Mouse (Mus musculus): ENCODE data around the gene Dnaaf5. TPM values are rescaled to one million over a fixed set of nuclear protein-coding genes. Genes with fewer than 3 reads are reported as not detected.
A peak's percentile ranks its signal among the peaks of the same experiment; 100 is the strongest.

The Dnaaf5 gene
- polyA plus RNA-seq, 1 experiment from 2014 or later, result 3.9 TPM

GRCm38 (mm10) chr5:139174556-139175547, 24.8 kb downstream of the Dnaaf5 start:
- ATAC-seq (ENCODE audit: low FRiP score), result peak; percentile 48
- Histone ChIP-seq H3K36me3 (peaks cover 53% of the 10 kb centered on the region), H3K4me2 (no peak overlapping the region), H3K27ac (replicated peaks) (peak overlapping the region; percentile 14), H3K27me3 (replicated peaks) (no peaks in the 10 kb centered on the region), H3K9ac (replicated peaks) (0 out of 2 replicates have a peak overlapping the region, but pooled peaks have one; percentile 10), H3K4me1 (peaks cover 21% of the 10 kb centered on the region), H3K4me3 (replicated peaks) (no peak overlapping the region), H3K9me3 (replicated peaks) (no peaks in the 10 kb centered on the region)
- WGBS, result 12% methylated on average over 10 of the region's 10 CpGs

- H3K9ac ChIP-seq (replicated peaks), result no peak overlapping the region
- peaks cover 55% of the 10 kb centered on the region for H3K36me3 ChIP-seq
- no peak overlapping the region for H3K4me2 ChIP-seq
- no peaks in the 10 kb centered on the region for H3K27me3 ChIP-seq (replicated peaks)
- ATAC-seq (ENCODE audit: low FRiP score), result peak; percentile 80; the same call in 1 of the 2 replicates
- H3K4me3 ChIP-seq (replicated peaks), result no peak overlapping the region
- no peak overlapping the region for H3K27ac ChIP-seq (replicated peaks)
- peaks cover 17% of the 10 kb centered on the region for H3K4me1 ChIP-seq
- no peaks in the 10 kb centered on the region for H3K9me3 ChIP-seq (replicated peaks)
- WGBS, result 29% methylated on average over 11 of the region's 11 CpGs
These were observed 29.0 kb downstream of the Dnaaf5 start for GRCm38 (mm10) chr5:139178895-139179631.

- Histone ChIP-seq H3K9me3 (replicated peaks) (no peaks in the 10 kb centered on the region), H3K4me3 (replicated peaks) (no peak overlapping the region), H3K27ac (replicated peaks) (no peak overlapping the region), H3K27me3 (replicated peaks) (no peaks in the 10 kb centered on the region), H3K4me1 (peaks cover 10% of the 10 kb centered on the region), H3K36me3 (peaks cover 81% of the 10 kb centered on the region), H3K9ac (replicated peaks) (no peak overlapping the region), H3K4me2 (no peak overlapping the region)
- WGBS, result 87% methylated on average over 2 of the region's 2 CpGs
- no peak for ATAC-seq (ENCODE audit: low FRiP score)
These were observed 33.1 kb downstream of the Dnaaf5 start for GRCm38 (mm10) chr5:139183131-139183530.

- no peak for ATAC-seq (ENCODE audit: low FRiP score)
- Histone ChIP-seq H3K9ac (replicated peaks) (no peak overlapping the region), H3K4me2 (no peak overlapping the region), H3K9me3 (replicated peaks) (no peaks in the 10 kb centered on the region), H3K27me3 (replicated peaks) (no peaks in the 10 kb centered on the region), H3K27ac (replicated peaks) (no peak overlapping the region), H3K4me1 (peaks cover 10% of the 10 kb centered on the region), H3K4me3 (replicated peaks) (no peak overlapping the region), H3K36me3 (peaks cover 76% of the 10 kb centered on the region)
- 94% methylated on average over 9 of the region's 9 CpGs for WGBS
These were observed 33.6 kb downstream of the Dnaaf5 start for GRCm38 (mm10) chr5:139183601-139184000.

GRCm38 (mm10) chr5:139184897-139185296, 34.9 kb downstream of the Dnaaf5 start:
- no peak overlapping the region for H3K4me3 ChIP-seq (replicated peaks)
- no peak overlapping the region for H3K27ac ChIP-seq (replicated peaks)
- H3K4me2 ChIP-seq, result no peak overlapping the region
- 93% methylated on average over 4 of the region's 4 CpGs for WGBS
- H3K36me3 ChIP-seq, result peaks cover 68% of the 10 kb centered on the region
- no peak overlapping the region for H3K9ac ChIP-seq (replicated peaks)
- no peak for ATAC-seq (ENCODE audit: low FRiP score)
- no peaks in the 10 kb centered on the region for H3K9me3 ChIP-seq (replicated peaks)
- peaks cover 10% of the 10 kb centered on the region for H3K4me1 ChIP-seq
- no peaks in the 10 kb centered on the region for H3K27me3 ChIP-seq (replicated peaks)

- Histone ChIP-seq H3K9ac (replicated peaks) (no peak overlapping the region), H3K9me3 (replicated peaks) (no peaks in the 10 kb centered on the region), H3K4me3 (replicated peaks) (no peak overlapping the region), H3K4me2 (no peak overlapping the region), H3K36me3 (peaks cover 30% of the 10 kb centered on the region), H3K4me1 (peaks cover 10% of the 10 kb centered on the region), H3K27ac (replicated peaks) (no peak overlapping the region), H3K27me3 (replicated peaks) (no peaks in the 10 kb centered on the region)
- WGBS, result 95% methylated on average over 5 of the region's 5 CpGs
- no peak for ATAC-seq (ENCODE audit: low FRiP score)
These were observed 39.7 kb downstream of the Dnaaf5 start for GRCm38 (mm10) chr5:139189726-139190125.

- no peak overlapping the region for H3K9ac ChIP-seq (replicated peaks)
- no peak for ATAC-seq (ENCODE audit: low FRiP score)
- H3K27ac ChIP-seq (replicated peaks), result no peak overlapping the region
- 78% methylated on average over 5 of the region's 5 CpGs for WGBS
- no peak overlapping the region for H3K4me3 ChIP-seq (replicated peaks)
- no peaks in the 10 kb centered on the region for H3K27me3 ChIP-seq (replicated peaks)
- peaks cover 2% of the 10 kb centered on the region; the same call in 1 of the 2 replicates for H3K4me1 ChIP-seq
- no peak overlapping the region for H3K4me2 ChIP-seq
- H3K36me3 ChIP-seq, result peaks cover 19% of the 10 kb centered on the region
- no peaks in the 10 kb centered on the region for H3K9me3 ChIP-seq (replicated peaks)
These were observed 40.9 kb downstream of the Dnaaf5 start for GRCm38 (mm10) chr5:139190958-139191357.

GRCm38 (mm10) chr5:139198779-139199178, 48.8 kb downstream of the Dnaaf5 start:
- no peaks in the 10 kb centered on the region for H3K36me3 ChIP-seq
- H3K9me3 ChIP-seq (replicated peaks), result no peaks in the 10 kb centered on the region
- no peak overlapping the region for H3K27ac ChIP-seq (replicated peaks)
- no peak for ATAC-seq (ENCODE audit: low FRiP score)
- H3K4me1 ChIP-seq, result peaks cover 22% of the 10 kb centered on the region
- H3K9ac ChIP-seq (replicated peaks), result no peak overlapping the region
- 84% methylated on average over 3 of the region's 3 CpGs for WGBS
- H3K27me3 ChIP-seq (replicated peaks), result no peaks in the 10 kb centered on the region
- no peak overlapping the region for H3K4me3 ChIP-seq (replicated peaks)
- no peak overlapping the region for H3K4me2 ChIP-seq

- Histone ChIP-seq H3K4me1 (peaks cover 26% of the 10 kb centered on the region), H3K27me3 (replicated peaks) (no peaks in the 10 kb centered on the region), H3K27ac (replicated peaks) (peak overlapping the region; percentile 88), H3K36me3 (no peaks in the 10 kb centered on the region), H3K9ac (replicated peaks) (peak overlapping the region; percentile 69), H3K4me2 (peak overlapping the region; percentile 82), H3K4me3 (replicated peaks) (peak overlapping the region; percentile 88), H3K9me3 (replicated peaks) (no peaks in the 10 kb centered on the region)
- 28% methylated on average over 2 of the region's 2 CpGs for WGBS
- no peak for ATAC-seq (ENCODE audit: low FRiP score)
These were observed 49.6 kb downstream of the Dnaaf5 start for GRCm38 (mm10) chr5:139199636-139199994.

GRCm38 (mm10) chr5:139199995-139200769, 50.2 kb downstream of the Dnaaf5 start, which contains the start of gene Sun1:
Gene Sun1, plus strand, starts transcription at chr5:139200637.
- peak within 1 kb of the TSS; percentile 77 for H3K9ac ChIP-seq (replicated peaks)
- peak; percentile 98 for ATAC-seq (ENCODE audit: low FRiP score)
- under 1% methylated on average over 61 of the region's 64 CpGs for WGBS

More at GRCm38 (mm10) chr5:139199995-139200769, 50.2 kb downstream of the Dnaaf5 start, which contains the start of gene Sun1:
- Histone ChIP-seq H3K4me3 (replicated peaks) (peak within 1 kb of the TSS; percentile 88), H3K4me2 (peak within 1 kb of the TSS; percentile 82), H3K27me3 (replicated peaks) (no peaks in the 10 kb centered on the region), H3K9me3 (replicated peaks) (no peaks in the 10 kb centered on the region), H3K36me3 (no peaks in the 10 kb centered on the region), H3K4me1 (peaks cover 26% of the 10 kb centered on the region), H3K27ac (replicated peaks) (peak within 1 kb of the TSS; percentile 88)
